Mouse (Mus musculus) duodenum, adult 2 months (tissue): ENCODE results near the gene Gpatch8. TPM values are rescaled to one million over a fixed set of nuclear protein-coding genes. Genes with fewer than 3 reads are reported as not detected.

Experiments
- polyA plus RNA-seq: library from polyadenylated mRNA; depleted of rRNA; stranded (reverse); fragments of >200 nt; gene quantifications from 2 replicates; pipeline ENCODE4 v1.2.3, GENCODE M21; 2012; ENCODE audit warnings: low replicate concordance; rRNA removed

The Gpatch8 gene
- polyA plus RNA-seq: 11.1 and 15.6 TPM in 2 replicates

DNA sequence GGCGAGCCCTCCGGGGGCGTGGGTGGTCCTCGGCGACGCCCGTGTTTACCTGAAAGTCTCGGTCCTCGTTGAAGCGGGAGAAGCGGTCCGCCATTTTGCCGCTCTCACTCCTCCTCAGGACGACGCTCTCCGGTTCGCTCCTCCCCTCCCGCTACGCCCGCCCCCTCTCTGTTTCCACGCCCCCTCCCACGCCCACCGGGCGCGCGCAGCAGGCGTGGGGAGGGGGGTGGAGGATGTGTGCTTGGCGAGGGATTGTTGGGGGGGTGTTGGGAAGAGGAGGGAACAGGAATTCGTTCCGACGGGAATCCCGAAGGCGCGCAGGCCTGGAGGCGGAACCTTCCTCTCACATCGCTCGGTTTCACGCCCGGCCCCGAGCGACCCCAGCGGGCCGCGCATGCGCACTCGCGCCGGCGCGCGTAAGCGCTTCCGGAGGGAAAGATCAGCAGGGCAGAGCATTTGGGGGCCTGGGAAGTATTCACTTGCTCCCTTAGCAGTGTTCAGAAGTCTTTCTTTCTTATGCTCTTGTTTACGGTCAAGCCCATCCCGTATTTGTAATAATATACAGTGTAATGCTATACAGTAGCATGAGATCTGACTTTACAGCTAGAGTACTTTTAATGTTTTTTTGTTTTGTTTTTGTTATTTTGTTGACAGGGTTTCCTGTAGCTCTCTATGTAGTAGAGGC lies at the start of gene Gpatch8:
TSS of gene Gpatch8 (minus strand) at position 362 of the 685 bp plus-strand sequence.

DNA sequence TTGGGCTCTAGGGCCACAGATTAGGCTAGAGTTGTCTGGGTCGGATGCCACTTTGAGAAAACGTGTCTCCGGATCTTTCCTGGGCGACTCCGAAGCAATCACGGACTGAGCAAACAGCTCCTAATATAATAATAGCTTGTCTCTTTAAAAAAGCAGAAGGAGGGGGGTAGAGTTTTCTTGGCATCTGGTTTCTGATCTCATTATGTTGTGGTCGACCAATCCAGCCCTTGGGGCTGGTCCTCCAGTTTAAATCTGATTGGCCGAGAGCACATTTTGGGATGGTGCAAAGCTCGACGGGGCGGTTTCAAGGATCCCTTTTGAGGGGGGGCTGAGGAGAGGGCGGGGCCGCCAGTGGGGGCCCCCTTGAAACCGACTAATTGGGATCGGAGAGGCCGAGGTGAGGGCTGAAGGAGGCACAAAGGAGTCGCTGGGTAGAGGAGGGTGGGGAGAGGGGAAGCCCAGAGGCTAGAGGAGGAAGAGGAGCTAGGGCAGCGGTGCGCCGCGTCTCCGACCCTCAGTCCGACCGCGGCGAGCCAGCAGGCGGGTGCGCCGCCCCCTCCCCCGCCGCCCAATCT lies 47.9 kb upstream of the Gpatch8 start, which contains the start of gene Fzd2:
TSS of gene Fzd2 (plus strand) at position 387 of the 575 bp plus-strand sequence.

DNA sequence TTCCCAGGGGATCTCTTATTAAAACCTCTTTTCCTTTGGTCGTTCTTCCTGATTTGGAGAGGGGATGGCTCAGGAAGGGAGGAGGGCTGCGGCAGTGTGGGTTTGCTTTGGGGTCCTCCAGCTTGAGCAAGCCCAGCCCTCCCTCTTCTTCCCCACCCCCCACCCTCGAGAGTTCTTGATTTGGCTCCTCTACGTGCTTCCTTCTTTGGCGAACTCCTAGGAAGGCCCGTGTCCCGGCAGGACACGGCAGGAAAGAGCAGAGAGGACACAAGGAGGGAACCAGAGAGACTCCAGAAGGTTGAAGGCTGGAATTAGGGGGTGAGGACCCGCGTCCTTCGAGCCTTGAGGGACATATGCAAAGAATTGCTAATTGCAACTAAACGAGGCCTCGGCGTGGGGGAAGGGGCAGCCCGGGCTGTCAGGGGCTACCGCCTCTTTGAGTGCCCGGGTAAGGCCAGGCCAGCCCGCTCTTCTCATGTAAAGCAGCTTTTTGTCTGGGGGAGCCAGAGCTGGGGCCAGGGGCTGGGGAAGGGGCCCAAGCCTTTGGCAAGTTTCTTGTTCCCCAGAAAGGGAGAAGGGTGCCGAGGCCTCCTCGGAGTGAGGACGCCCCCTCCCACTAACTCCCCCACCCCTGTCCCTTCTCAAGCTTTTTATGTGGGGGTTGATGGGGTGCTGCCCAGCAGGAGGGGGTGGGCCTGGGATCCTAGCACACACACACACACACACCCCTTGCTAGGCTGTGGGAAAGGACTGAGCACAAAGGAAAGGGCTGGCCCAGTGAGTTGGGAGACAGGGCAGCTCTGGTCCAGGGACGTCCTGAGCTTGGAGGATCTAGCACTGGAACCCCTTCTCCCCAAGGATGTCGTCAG lies 23.2 kb upstream of the Gpatch8 start, which contains the start of gene Gm11627:
TSS of gene Gm11627 (minus strand) at position 297 of the 869 bp plus-strand sequence.

DNA sequence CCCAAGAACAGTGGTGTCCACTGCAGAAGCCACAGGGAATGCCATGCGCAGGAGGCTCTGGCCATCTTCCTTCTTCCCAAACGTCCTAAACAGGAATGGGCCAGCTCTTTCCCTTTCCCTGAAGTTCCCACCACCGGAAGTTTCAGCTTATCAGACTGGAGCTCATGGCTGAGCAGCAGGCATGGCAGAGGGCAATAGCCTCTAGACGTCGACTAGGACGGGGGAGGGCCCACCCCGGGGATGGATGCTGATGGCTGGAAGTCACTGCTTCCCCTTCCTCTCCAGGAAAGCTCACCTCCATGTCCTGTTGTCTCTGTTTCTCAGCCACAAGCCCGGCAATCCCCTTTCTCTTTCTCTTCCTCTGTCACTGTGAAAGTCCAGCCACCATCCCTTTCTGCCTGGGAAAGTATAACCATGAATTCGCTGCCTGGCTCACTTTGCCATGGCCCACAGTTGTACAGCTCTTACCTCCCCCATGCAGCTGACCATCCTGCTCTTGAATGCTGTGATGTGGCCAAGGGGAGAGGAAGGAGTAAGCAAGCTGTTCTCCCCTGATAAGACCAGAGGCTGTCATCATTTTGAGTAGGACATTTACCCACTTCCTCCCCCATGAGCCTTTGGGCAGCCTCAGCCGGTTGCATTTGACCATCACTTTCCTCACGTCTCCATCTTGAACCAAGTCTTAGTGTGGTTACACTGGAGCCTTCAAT lies 86.4 kb downstream of the Gpatch8 start, which contains the start of gene Itga2b:
TSS of gene Itga2b (minus strand) at position 475 of the 710 bp plus-strand sequence.

DNA sequence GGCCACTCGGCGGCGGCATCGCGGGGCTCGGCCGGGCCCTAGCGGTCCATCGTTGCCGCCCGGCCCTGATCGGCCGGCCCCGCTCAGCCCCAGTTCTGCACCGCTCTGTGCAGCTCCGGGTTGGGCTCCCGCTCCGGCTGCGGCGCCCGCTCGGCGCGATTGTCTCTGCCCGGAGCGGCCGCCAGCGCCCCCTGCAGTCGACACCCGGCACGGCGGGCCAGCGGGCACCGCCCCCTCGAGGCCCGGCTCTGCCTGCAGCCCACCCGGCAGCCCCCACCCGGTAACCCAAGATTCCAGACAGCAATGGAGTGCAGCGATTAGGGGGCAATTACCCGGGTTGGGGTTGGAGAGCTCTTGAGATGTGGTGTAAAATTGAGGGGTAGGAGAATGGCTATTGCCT lies 108.7 kb downstream of the Gpatch8 start, which contains the start of gene Fam171a2:
TSS of gene Fam171a2 (minus strand) at position 186 of the 400 bp plus-strand sequence.

DNA sequence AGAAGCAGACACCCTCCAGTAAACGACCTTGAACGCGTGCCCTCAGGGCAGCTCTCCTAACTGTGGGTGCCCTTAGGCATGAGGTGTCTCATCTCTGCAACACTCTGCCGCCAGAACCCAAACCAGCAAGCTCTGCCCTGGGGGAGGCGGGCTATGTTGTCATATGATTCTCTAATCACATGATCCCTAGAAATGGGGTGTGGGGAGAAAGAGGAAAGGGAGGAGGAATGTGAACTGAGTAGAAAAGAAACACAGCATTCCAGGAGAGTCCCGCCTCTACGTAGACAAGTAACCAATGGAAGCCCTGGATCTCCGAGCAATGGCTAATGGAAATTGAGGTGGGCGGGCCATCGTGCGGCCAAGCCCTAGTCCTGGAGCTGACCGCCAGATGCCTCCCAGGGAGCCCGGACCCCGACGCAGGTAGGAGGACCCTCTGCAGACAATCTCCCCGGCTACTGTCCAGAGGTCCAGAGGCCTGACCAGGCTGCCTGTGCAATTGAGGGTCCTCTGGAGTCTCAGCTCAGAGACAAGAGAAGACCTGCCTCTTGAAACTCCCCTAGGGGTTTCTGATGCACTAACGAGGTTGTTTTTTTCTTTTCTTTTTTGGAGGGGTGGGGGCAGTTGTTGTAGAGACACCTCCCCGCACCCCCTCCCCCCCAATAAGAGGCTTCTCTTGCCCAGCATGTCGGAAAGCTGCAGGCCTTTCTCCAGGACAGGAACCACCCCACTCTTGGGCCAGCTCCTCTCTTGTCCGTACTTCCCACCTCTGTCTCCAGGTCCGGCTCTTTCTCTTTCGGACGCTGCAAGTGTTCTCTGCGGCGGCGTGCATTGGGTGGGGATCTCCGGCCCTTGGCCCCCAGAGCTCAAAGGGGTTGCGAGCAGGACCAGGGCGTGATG lies 125.8 kb downstream of the Gpatch8 start, which contains the start of gene Grn:
TSS of gene Grn (plus strand) at position 195 of the 897 bp plus-strand sequence.

Other genes with a start within 250 kb of the Gpatch8 start
- gene Ubtf, start 236.7 kb downstream of the Gpatch8 start, polyA plus RNA-seq: 13.2 and 18.6 TPM in 2 replicates
- 0.06 TPM in 1 of 2 replicates, not detected in the other for gene Slc4a1, start 190.2 kb downstream of the Gpatch8 start, polyA plus RNA-seq
- 4.5 and 5.1 TPM in 2 replicates for gene Rundc3a, start 163.0 kb downstream of the Gpatch8 start, polyA plus RNA-seq
- gene Slc25a39, start 148.4 kb downstream of the Gpatch8 start, polyA plus RNA-seq: 578 and 741 TPM in 2 replicates
- gene Grn, start 126.1 kb downstream of the Gpatch8 start, polyA plus RNA-seq: 118 and 121 TPM in 2 replicates
- gene Fam171a2, start 108.7 kb downstream of the Gpatch8 start, polyA plus RNA-seq: 4.1 and 8.3 TPM in 2 replicates
- 4.6 and 5.7 TPM in 2 replicates for gene Itga2b, start 86.3 kb downstream of the Gpatch8 start, polyA plus RNA-seq
- gene Gm11627, start 23.1 kb upstream of the Gpatch8 start, polyA plus RNA-seq: 0.74 TPM in 1 of 2 replicates, not detected in the other
- 13.2 and 16.8 TPM in 2 replicates for gene Fzd2, start 48.0 kb upstream of the Gpatch8 start, polyA plus RNA-seq
- gene Meioc, start 107.3 kb upstream of the Gpatch8 start, polyA plus RNA-seq: not detected in 2 replicates
- gene Ccdc43, start 141.4 kb upstream of the Gpatch8 start, polyA plus RNA-seq: 1.1 and 1.3 TPM in 2 replicates
- gene Adam11, start 205.0 kb upstream of the Gpatch8 start, polyA plus RNA-seq: 4.8 and 5.4 TPM in 2 replicates